Mouse (Mus musculus) heart, postnatal 0 days (tissue): ENCODE results near the gene Trit1. TPM values are rescaled to one million over a fixed set of nuclear protein-coding genes. Genes with fewer than 3 reads are reported as not detected.
A peak's percentile ranks its signal among the peaks of the same experiment; 100 is the strongest.

Experiments
- ATAC-seq: fragments of 200-750 bp; cut with Nextera tagmentation; 2 replicates; pipeline ENCODE4 v1.8.0; 2017; ENCODE audit warnings: low read depth, moderate number of reproducible peaks, moderate library complexity; ENCODE audit not compliant: insufficient read depth
- DNase-seq: peaks from one replicate; pipeline ENCODE4 v3.0.0-alpha.2; 2016; ENCODE audit warnings: low spot score
- H3K27ac ChIP-seq: fragments of 300-500 bp; sonication (generic); 2 replicates; pipeline ENCODE4 v1.5.1; 2014; ENCODE audit warnings: low read depth, mild to moderate bottlenecking
- H3K27me3 ChIP-seq: fragments of 300-500 bp; sonication (generic); 2 replicates; pipeline ENCODE4 v1.6.1; 2014; ENCODE audit warnings: low read length, mixed read lengths; ENCODE audit not compliant: control insufficient read depth, insufficient read depth
- H3K36me3 ChIP-seq: fragments of 300-500 bp; sonication (generic); replicated peaks from 2 replicates; pipeline ENCODE4 v1.6.1; 2014; ENCODE audit warnings: low read length, mixed read lengths; ENCODE audit not compliant: control insufficient read depth, insufficient read depth
- H3K4me1 ChIP-seq: fragments of 300-500 bp; sonication (generic); 2 replicates; pipeline ENCODE4 v1.6.1; 2014; ENCODE audit warnings: antibody characterized with exemption; ENCODE audit not compliant: control insufficient read depth, insufficient read depth
- H3K4me2 ChIP-seq: fragments of 300-500 bp; sonication (generic); 2 replicates; pipeline ENCODE4 v1.6.1; 2014; ENCODE audit warnings: low read depth, mild to moderate bottlenecking, low read length, moderate library complexity
- H3K4me3 ChIP-seq: fragments of 300-500 bp; sonication (generic); 2 replicates; pipeline ENCODE4 v1.5.1; 2014; ENCODE audit warnings: low read depth, low read length
- H3K9ac ChIP-seq: fragments of 300-500 bp; sonication (generic); replicated peaks from 2 replicates; pipeline ENCODE4 v1.6.1; 2014; ENCODE audit warnings: low read depth, low read length, mixed read lengths
- H3K9me3 ChIP-seq: fragments of 300-500 bp; sonication (generic); replicated peaks from 2 replicates; pipeline ENCODE4 v1.6.1; 2016; ENCODE audit warnings: low read length; ENCODE audit not compliant: control insufficient read depth
- CTCF ChIP-seq: IDR thresholded peaks from 2 replicates; pipeline ENCODE4 v1.5.1; 2016; ENCODE audit warnings: antibody characterized with exemption, control low read depth, low read depth
- EP300 ChIP-seq: IDR thresholded peaks from 2 replicates; pipeline ENCODE4 v1.6.1; 2016; ENCODE audit warnings: antibody characterized with exemption, low read depth
- WGBS: fragments of 180-500 bp; shearing (Covaris S2); extraction: QIAGEN DNeasy Blood & Tissue Kit; methylation state at CpG from one replicate; pipeline ENCODE4 v1.1.7; 2014; 5-methylcytosine and 5-hydroxymethylcytosine counted together
- polyA plus RNA-seq: library from polyadenylated mRNA; unstranded; fragments of >200 nt; fragmentation: Nextera tagmentation; extraction: Ambion mirVana; gene quantifications from 2 replicates; pipeline ENCODE4 v1.2.1, GENCODE M21; 2015
- total RNA-seq: library from RNA; depleted of rRNA; stranded (reverse); fragments of >200 nt; gene quantifications from 2 replicates; pipeline ENCODE4 v1.2.3, GENCODE M21; 2014; ENCODE audit warnings: low replicate concordance

The Trit1 gene
- total and polyA plus RNA-seq, 2 experiments from 2014 or later, result 8.7 to 13.4 TPM

- peaks cover 32% of the 10 kb centered on the region for H3K27me3 ChIP-seq
- no peaks in the 10 kb centered on the region for H3K36me3 ChIP-seq
- H3K4me3 ChIP-seq, result no peak overlapping the region
- H3K9me3 ChIP-seq, result no peaks in the 10 kb centered on the region
- no peaks in the 10 kb centered on the region for H3K4me1 ChIP-seq
- DNase-seq (peak; percentile 30), ATAC-seq (no peak)
- 6% methylated on average over 13 of the region's 13 CpGs for WGBS
- TF ChIP-seq CTCF, result no peak
- TF ChIP-seq EP300, result no peak
- no peak overlapping the region for H3K9ac ChIP-seq
- no peak overlapping the region for H3K27ac ChIP-seq
- peak overlapping the region; percentile 35; the same call in 1 of the 2 replicates for H3K4me2 ChIP-seq
Observed at GRCm38 (mm10) chr4:123071266-123071966, 55.0 kb downstream of the Trit1 start.

DNA sequence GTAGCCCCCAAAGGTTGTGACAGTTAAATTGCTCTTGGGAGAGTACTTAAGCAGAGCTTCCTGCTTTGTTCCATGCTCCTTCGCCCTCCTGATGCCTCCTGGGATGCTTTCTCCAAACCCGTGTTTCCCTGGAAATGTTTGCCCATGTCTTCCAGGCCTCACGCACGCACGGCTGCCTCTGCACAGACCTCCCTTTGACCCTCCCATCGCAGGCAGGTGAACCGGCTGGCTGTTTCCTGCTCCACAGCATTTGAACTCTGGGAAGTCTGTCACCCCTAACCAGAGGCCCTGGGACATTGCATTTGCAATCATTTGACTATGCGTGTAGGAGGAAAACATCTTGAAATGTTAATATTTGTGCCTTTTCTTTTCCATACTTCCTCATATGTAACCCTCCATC lies 60.5 kb downstream of the Trit1 start:
- H3K4me2 ChIP-seq, result no peak overlapping the region
- DNase-seq (no peak), ATAC-seq (no peak)
- H3K4me3 ChIP-seq, result no peak overlapping the region
- WGBS, result 73% methylated on average over 8 of the region's 8 CpGs
- H3K27ac ChIP-seq, result no peak overlapping the region
- H3K27me3 ChIP-seq, result peaks cover 24% of the 10 kb centered on the region
- TF ChIP-seq EP300 (no peak), CTCF (no peak)
- no peak overlapping the region for H3K9ac ChIP-seq
- no peaks in the 10 kb centered on the region for H3K4me1 ChIP-seq
- H3K9me3 ChIP-seq, result no peaks in the 10 kb centered on the region
- H3K36me3 ChIP-seq, result no peaks in the 10 kb centered on the region

DNA sequence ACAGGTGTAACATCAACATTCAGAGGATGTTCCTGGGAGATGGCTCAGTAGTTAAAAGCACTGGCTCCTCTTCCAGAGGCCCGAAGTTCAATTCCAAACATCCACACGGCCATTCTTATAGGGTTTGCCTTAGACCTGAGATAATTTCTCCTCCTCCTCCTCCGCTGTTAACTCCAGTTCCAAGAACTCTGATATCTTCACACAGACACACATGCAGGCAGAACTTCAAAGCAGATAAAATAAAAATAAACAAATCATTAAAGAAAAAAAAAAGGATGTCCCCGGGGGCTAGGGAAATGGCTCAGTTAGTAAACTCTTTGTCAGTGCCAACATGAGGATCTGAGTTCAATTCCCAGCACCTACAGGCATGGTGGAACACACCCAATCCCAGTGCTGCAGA lies 61.8 kb downstream of the Trit1 start:
- no peaks in the 10 kb centered on the region for H3K36me3 ChIP-seq
- WGBS, result 62% methylated on average over 4 of the region's 4 CpGs
- H3K9me3 ChIP-seq, result no peaks in the 10 kb centered on the region
- no peak overlapping the region for H3K4me3 ChIP-seq
- DNase-seq (no peak), ATAC-seq (no peak)
- no peak overlapping the region for H3K4me2 ChIP-seq
- H3K4me1 ChIP-seq, result no peaks in the 10 kb centered on the region
- no peak overlapping the region for H3K27ac ChIP-seq
- H3K9ac ChIP-seq, result no peak overlapping the region
- TF ChIP-seq EP300, result no peak
- no peak for TF ChIP-seq CTCF
- peaks cover 32% of the 10 kb centered on the region for H3K27me3 ChIP-seq

GRCm38 (mm10) chr4:123080791-123081190 lies 64.4 kb downstream of the Trit1 start:
- H3K27me3 ChIP-seq, result peaks cover 17% of the 10 kb centered on the region
- no peaks in the 10 kb centered on the region for H3K36me3 ChIP-seq
- DNase-seq (no peak), ATAC-seq (no peak)
- no peak overlapping the region for H3K27ac ChIP-seq
- H3K9ac ChIP-seq, result no peak overlapping the region
- WGBS, result 49% methylated on average over 13 of the region's 13 CpGs
- H3K4me1 ChIP-seq, result no peaks in the 10 kb centered on the region
- H3K9me3 ChIP-seq, result no peaks in the 10 kb centered on the region
- H3K4me2 ChIP-seq, result no peak overlapping the region
- no peak for TF ChIP-seq CTCF
- H3K4me3 ChIP-seq, result no peak overlapping the region

- Histone ChIP-seq H3K27me3 (peaks cover 17% of the 10 kb centered on the region), H3K9me3 (no peaks in the 10 kb centered on the region), H3K27ac (no peak overlapping the region), H3K4me1 (no peaks in the 10 kb centered on the region), H3K4me3 (no peak overlapping the region), H3K36me3 (no peaks in the 10 kb centered on the region), H3K4me2 (no peak overlapping the region), H3K9ac (no peak overlapping the region)
- 71% methylated on average over 20 of the region's 20 CpGs for WGBS
- ATAC-seq (peak; percentile 47; the same call in 1 of the 2 replicates), DNase-seq (peak; percentile 46)
- TF ChIP-seq EP300 (no peak), CTCF (peak; percentile 89)
Observed at GRCm38 (mm10) chr4:123082283-123083163, 66.1 kb downstream of the Trit1 start.
